Mouse (Mus musculus) myocyte (in vitro differentiated cells): ENCODE data around the gene Mmd.

ENCODE experiments used
- TCF12 ChIP-seq: IDR thresholded peaks from one replicate; pipeline ENCODE4 v1.6.1; 2011; ENCODE audit warnings: mild to moderate bottlenecking, control low read depth; ENCODE audit not compliant: poor library complexity, insufficient read depth, severe bottlenecking
- USF1 ChIP-seq: IDR thresholded peaks from one replicate; pipeline ENCODE4 v1.6.1; 2011; ENCODE audit warnings: low read depth, mild to moderate bottlenecking, control low read depth, moderate library complexity

DNA sequence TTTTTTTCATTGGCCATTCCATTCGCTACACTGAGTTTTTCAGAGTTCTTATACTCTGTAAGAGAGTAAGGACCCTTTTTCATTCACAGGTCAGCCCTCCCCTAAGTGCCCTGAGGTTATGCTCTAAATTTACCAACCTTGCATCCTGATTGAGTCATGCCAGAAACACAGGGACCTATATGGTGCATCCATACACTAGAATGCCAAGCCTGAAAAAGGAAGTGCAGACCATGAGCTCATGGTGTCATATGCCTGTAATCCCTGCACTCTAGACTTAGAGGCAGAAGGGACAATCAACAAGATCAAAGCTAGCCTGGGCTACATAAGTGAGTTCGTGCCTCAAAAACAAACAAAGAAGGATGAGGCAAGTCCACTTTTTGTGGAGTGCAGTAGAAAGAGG, 48.4 kb upstream of the Mmd start:
- TF ChIP-seq TCF12 (no peak), USF1 (no peak)
